Mouse (Mus musculus): ENCODE data around the gene Fto.

GRCm38 (mm10) chr8:91476988-91477387 lies 163.7 kb downstream of the Fto start:
- TF ChIP-seq CTCF (IDR thresholded peaks at IDR 0.05; ENCODE audit: borderline replicate concordance, extremely low read depth, insufficient read depth, insufficient read length) (no peak), POLR2A (IDR thresholded peaks at IDR 0.05; ENCODE audit: borderline replicate concordance, extremely low read depth, insufficient read depth, insufficient read length, poor library complexity, severe bottlenecking) (no peak)

All from brain, embryonic 14.5 days (tissue).